In genomic region chr14:77794285-77794949, GRCm38 (mm10) we compare ENCODE assay signal across 25 mouse cellular contexts.
A peak's percentile ranks its signal among the peaks of the same experiment; 100 is the strongest.
DNase-seq lines count a peak whose midpoint lies in the region; ATAC-seq and TF ChIP-seq lines count a peak whose summit lies in the region.
"Had no signal": no experiment of that assay in that cellular context is flagged by ENCODE, and none has a peak within 500 bp of the region (broad histone marks: within the 10 kb centered on the region; RNA-seq: fewer than 3 reads in every experiment).

No protein-coding gene starts in this region.

- H3K27ac ChIP-seq in limb, embryonic 13.5 days = no peak overlapping the region; the same call in 1 of the 2 replicates
- no peak overlapping the region for H3K27ac ChIP-seq in limb, embryonic 10.5 days
- peak overlapping the region; percentile 94 for H3K27ac ChIP-seq in bone marrow macrophage, adult 2 months (ENCODE audit: insufficient read depth, low read depth, low read length)
- H3K27ac ChIP-seq in limb, embryonic 15.5 days = peak overlapping the region; percentile 62
- no peak overlapping the region for H3K27ac ChIP-seq in kidney, embryonic 16.5 days (ENCODE audit: low read length)
- H3K27ac ChIP-seq: forebrain, embryonic 13.5 days; heart, embryonic 15.5 days; liver, embryonic 13.5 days had no signal

- no peak overlapping the region for H3K4me3 ChIP-seq in limb, embryonic 13.5 days
- H3K4me3 ChIP-seq in limb, embryonic 10.5 days = no peak overlapping the region
- H3K4me3 ChIP-seq in bone marrow macrophage, adult 2 months (ENCODE audit: insufficient read depth, low read length) = no peak overlapping the region
- no peak overlapping the region for H3K4me3 ChIP-seq in limb, embryonic 15.5 days
- no peak overlapping the region for H3K4me3 ChIP-seq in kidney, embryonic 16.5 days (ENCODE audit: low read length)
- H3K4me3 ChIP-seq: forebrain, embryonic 13.5 days; heart, embryonic 15.5 days; liver, embryonic 13.5 days; megakaryocyte, embryonic 14.5 days; myocyte had no signal

- DNase-seq in limb, embryonic 10.5 days (ENCODE audit: low spot score) = no peak
- peak; percentile 52 for DNase-seq in Muller cell, postnatal 12 days (ENCODE audit: inconsistent ontology term)
- no peak for DNase-seq in left cerebral cortex, postnatal 25 days (ENCODE audit: low spot score in 2 of 2)
- no peak for DNase-seq in cerebellum, adult 8-10 months
- DNase-seq: adrenal gland, postnatal 14 days; cerebellum, adult 18-20 months; cerebellum, postnatal 36 days; gastrocnemius, postnatal 10 days; heart, postnatal 4 days; kidney, adult 9 months; kidney, postnatal 36 days; liver, embryonic 13.5 days; lung, postnatal 10 days; midbrain, embryonic 14.5 days; thymus, postnatal 36 days had no signal

- H3K27me3 ChIP-seq in limb, embryonic 13.5 days = no peaks in the 10 kb centered on the region
- no peaks in the 10 kb centered on the region for H3K27me3 ChIP-seq in limb, embryonic 10.5 days (ENCODE audit: low read depth, poor library complexity, severe bottlenecking)
- H3K27me3 ChIP-seq in limb, embryonic 15.5 days = no peaks in the 10 kb centered on the region
- no peaks in the 10 kb centered on the region for H3K27me3 ChIP-seq in kidney, embryonic 16.5 days (ENCODE audit: insufficient read depth, low read length)
- H3K27me3 ChIP-seq: forebrain, embryonic 13.5 days; heart, embryonic 15.5 days; liver, embryonic 13.5 days; Patski had no signal

- peak; percentile 77 for ATAC-seq in limb, embryonic 13.5 days (ENCODE audit: low FRiP score, low read depth)
- peak; percentile 73 for ATAC-seq in limb, embryonic 15.5 days (ENCODE audit: insufficient number of reproducible peaks, low FRiP score, low TSS enrichment, low read depth)
- ATAC-seq in kidney, embryonic 16.5 days (ENCODE audit: low FRiP score, low TSS enrichment) = no peak
- ATAC-seq: forebrain, embryonic 13.5 days; hindbrain, embryonic 16.5 days; Patski had no signal

- H3K9ac ChIP-seq in limb, embryonic 13.5 days = no peak overlapping the region
- no peak overlapping the region for H3K9ac ChIP-seq in limb, embryonic 15.5 days
- H3K9ac ChIP-seq in kidney, embryonic 16.5 days (replicated peaks; ENCODE audit: low read length) = no peak overlapping the region
- H3K9ac ChIP-seq: forebrain, embryonic 13.5 days; heart, embryonic 15.5 days; liver, embryonic 13.5 days had no signal

- TF ChIP-seq CTCF in bone marrow macrophage, adult 2 months (IDR thresholded peaks at IDR 0.05; ENCODE audit: low read depth, low read length) = no peak; the same call in 1 of the 2 replicates

- WGBS in limb, embryonic 13.5 days = 31% methylated on average over 7 of the region's 7 CpGs
- WGBS in limb, embryonic 10.5 days = 55% methylated on average over 7 of the region's 7 CpGs
- WGBS in limb, embryonic 15.5 days = 23% methylated on average over 7 of the region's 7 CpGs
- WGBS in kidney, embryonic 16.5 days = 37% methylated on average over 7 of the region's 7 CpGs

- H3K4me2 ChIP-seq in limb, embryonic 13.5 days (replicated peaks) = no peak overlapping the region
- H3K4me2 ChIP-seq in limb, embryonic 15.5 days = no peak overlapping the region
- no peak overlapping the region for H3K4me2 ChIP-seq in kidney, embryonic 16.5 days (replicated peaks; ENCODE audit: low read depth, low read length)
- H3K4me2 ChIP-seq: forebrain, embryonic 13.5 days; heart, embryonic 15.5 days; liver, embryonic 13.5 days had no signal

- H3K36me3 ChIP-seq in limb, embryonic 13.5 days = no peaks in the 10 kb centered on the region
- no peaks in the 10 kb centered on the region for H3K36me3 ChIP-seq in limb, embryonic 10.5 days
- H3K36me3 ChIP-seq in limb, embryonic 15.5 days = no peaks in the 10 kb centered on the region
- no peaks in the 10 kb centered on the region for H3K36me3 ChIP-seq in kidney, embryonic 16.5 days (ENCODE audit: insufficient read depth, low read length)
- H3K36me3 ChIP-seq: heart, embryonic 15.5 days; liver, embryonic 13.5 days had no signal

- peaks cover 23% of the 10 kb centered on the region for H3K4me1 ChIP-seq in limb, embryonic 13.5 days
- peaks cover 16% of the 10 kb centered on the region for H3K4me1 ChIP-seq in limb, embryonic 10.5 days
- H3K4me1 ChIP-seq in bone marrow macrophage, adult 2 months (ENCODE audit: control insufficient read depth, insufficient read depth, low read length) = peaks cover 35% of the 10 kb centered on the region
- peaks cover 15% of the 10 kb centered on the region for H3K4me1 ChIP-seq in limb, embryonic 15.5 days
- no peaks in the 10 kb centered on the region for H3K4me1 ChIP-seq in kidney, embryonic 16.5 days (ENCODE audit: insufficient read depth, low read length)
- H3K4me1 ChIP-seq: forebrain, embryonic 13.5 days; heart, embryonic 15.5 days; liver, embryonic 13.5 days had no signal

- intact Hi-C loops in left cerebral cortex, postnatal 25 days (cut with DNase I) = no loop called here

- TF ChIP-seq POLR2A in bone marrow macrophage, adult 2 months (IDR thresholded peaks at IDR 0.05; ENCODE audit: borderline replicate concordance, low read depth, low read length) = no peak

- no peaks in the 10 kb centered on the region for H3K9me3 ChIP-seq in limb, embryonic 13.5 days
- no peaks in the 10 kb centered on the region for H3K9me3 ChIP-seq in limb, embryonic 10.5 days (replicated peaks)
- H3K9me3 ChIP-seq in limb, embryonic 15.5 days = no peaks in the 10 kb centered on the region
- no peaks in the 10 kb centered on the region for H3K9me3 ChIP-seq in kidney, embryonic 16.5 days (ENCODE audit: low read length)
- H3K9me3 ChIP-seq: forebrain, embryonic 13.5 days; heart, embryonic 15.5 days; liver, embryonic 13.5 days; megakaryocyte, embryonic 14.5 days had no signal

Comparison
In these comparisons a context has a peak if more than half of its experiments do, and no peak if none do; other contexts are left out.
1. H3K27ac ChIP-seq: peak in bone marrow macrophage, adult 2 months (single experiment) and limb, embryonic 15.5 days (single experiment); none in limb, embryonic 13.5 days (single experiment), limb, embryonic 10.5 days (single experiment) and kidney, embryonic 16.5 days (single experiment).